Mouse (Mus musculus): Measurements from ENCODE around the gene Mmp2. TPM values are rescaled to one million over a fixed set of nuclear protein-coding genes. Genes with fewer than 3 reads are reported as not detected.

The Mmp2 gene
- total and polyA plus RNA-seq, 3 experiments, result not detected

DNA sequence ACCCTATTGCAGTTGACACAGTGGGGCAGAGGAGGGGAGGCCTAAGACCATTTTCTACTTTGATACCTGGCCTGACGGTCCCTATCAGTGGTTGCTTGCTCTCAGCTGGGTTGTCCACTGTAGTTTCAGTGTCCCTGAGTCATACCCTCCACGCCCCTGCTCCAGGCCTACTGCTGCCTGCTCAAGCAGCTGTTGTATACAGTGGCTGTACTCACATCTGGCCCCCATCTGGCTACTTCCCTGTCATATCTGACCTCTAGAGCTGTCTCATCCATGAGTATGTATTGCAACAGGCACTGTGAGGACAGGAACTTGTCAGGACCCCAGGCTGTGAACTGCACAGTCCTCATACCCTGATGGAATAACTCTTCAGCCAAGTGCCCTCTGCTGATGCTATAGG lies 14.3 kb upstream of the Mmp2 start:
- in situ Hi-C loops (cut with MboI; ENCODE audit: low pct_ligation_motif_present, low pct_unique_long_range_greater_than_20kb, low sequenced_read_pairs) (no loop called here), dilution Hi-C loops (cut with MboI; ENCODE audit: extremely low pct_ligation_motif_present, extremely low pct_unique_long_range_greater_than_20kb, low sequenced_read_pairs) (no loop called here)
- TF ChIP-seq MAX (IDR thresholded peaks at IDR 0.05; ENCODE audit: low read length) (no peak), HCFC1 (IDR thresholded peaks at IDR 0.05; ENCODE audit: low read depth, low read length) (no peak), ETS1 (conservative IDR thresholded peaks at IDR 0.05; ENCODE audit: low read depth, low read length) (no peak), MAFK (IDR thresholded peaks at IDR 0.05; ENCODE audit: insufficient replicate concordance, low read length) (no peak), POLR2A (IDR thresholded peaks at IDR 0.05; ENCODE audit: low read depth, low read length) (no peak), JUN (IDR thresholded peaks at IDR 0.05; ENCODE audit: insufficient read depth, low read depth, low read length) (no peak)
- H3K4me2 ChIP-seq (ENCODE audit: insufficient read depth, low read depth, poor library complexity, severe bottlenecking), result no peak overlapping the region
- H3K4me3 ChIP-seq (replicated peaks in 1 of 3; ENCODE audit: low read depth in 2 of 3, low read length in 2 of 3, poor library complexity in 1 of 3), result no peak overlapping the region
- H3K27ac ChIP-seq (ENCODE audit: insufficient read depth, low read depth), result no peak overlapping the region
- H3K36me3 ChIP-seq (replicated peaks in 1 of 2; ENCODE audit: control insufficient read depth in 1 of 2, insufficient read depth in 1 of 2, low read length in 1 of 2), result no peaks in the 10 kb centered on the region
- no peaks in the 10 kb centered on the region for H3K79me2 ChIP-seq (replicated peaks; ENCODE audit: control insufficient read depth, extremely low read depth, insufficient read depth, poor library complexity, severe bottlenecking)
- H3K9me3 ChIP-seq (replicated peaks; ENCODE audit: low read length), result peaks cover 86% of the 10 kb centered on the region
- DNase-seq (ENCODE audit: extremely low read depth), result no peak
- H3K9ac ChIP-seq (ENCODE audit: insufficient read depth, low read depth), result no peak overlapping the region
- H3K27me3 ChIP-seq (replicated peaks), result no peaks in the 10 kb centered on the region
- no peaks in the 10 kb centered on the region for H3K4me1 ChIP-seq (ENCODE audit: control insufficient read depth in 1 of 2, insufficient read depth in 2 of 2)

DNA sequence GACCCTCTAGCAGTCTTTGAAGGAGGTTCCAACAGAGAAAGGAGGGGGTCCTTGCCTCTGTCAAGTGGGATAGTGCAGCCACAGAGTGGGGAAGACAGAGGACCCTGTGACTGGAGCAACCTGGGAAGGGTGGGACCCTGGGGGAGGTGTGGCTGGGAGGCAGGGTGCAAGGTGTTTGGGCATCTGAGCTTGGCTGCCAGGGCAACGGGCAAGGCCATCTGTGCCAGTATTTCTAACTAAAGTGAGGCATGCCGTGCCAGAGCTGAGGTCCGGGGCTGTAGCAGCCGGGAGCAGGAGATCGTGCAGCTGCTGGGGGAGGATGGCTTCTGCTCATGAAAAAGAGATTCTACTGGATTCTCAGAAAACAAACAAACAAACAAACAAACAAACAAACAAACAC lies 11.4 kb upstream of the Mmp2 start:
- dilution Hi-C loops (cut with MboI; ENCODE audit: extremely low pct_ligation_motif_present, extremely low pct_unique_long_range_greater_than_20kb, low sequenced_read_pairs) (no loop called here), in situ Hi-C loops (cut with MboI; ENCODE audit: low pct_ligation_motif_present, low pct_unique_long_range_greater_than_20kb, low sequenced_read_pairs) (no loop called here)

DNA sequence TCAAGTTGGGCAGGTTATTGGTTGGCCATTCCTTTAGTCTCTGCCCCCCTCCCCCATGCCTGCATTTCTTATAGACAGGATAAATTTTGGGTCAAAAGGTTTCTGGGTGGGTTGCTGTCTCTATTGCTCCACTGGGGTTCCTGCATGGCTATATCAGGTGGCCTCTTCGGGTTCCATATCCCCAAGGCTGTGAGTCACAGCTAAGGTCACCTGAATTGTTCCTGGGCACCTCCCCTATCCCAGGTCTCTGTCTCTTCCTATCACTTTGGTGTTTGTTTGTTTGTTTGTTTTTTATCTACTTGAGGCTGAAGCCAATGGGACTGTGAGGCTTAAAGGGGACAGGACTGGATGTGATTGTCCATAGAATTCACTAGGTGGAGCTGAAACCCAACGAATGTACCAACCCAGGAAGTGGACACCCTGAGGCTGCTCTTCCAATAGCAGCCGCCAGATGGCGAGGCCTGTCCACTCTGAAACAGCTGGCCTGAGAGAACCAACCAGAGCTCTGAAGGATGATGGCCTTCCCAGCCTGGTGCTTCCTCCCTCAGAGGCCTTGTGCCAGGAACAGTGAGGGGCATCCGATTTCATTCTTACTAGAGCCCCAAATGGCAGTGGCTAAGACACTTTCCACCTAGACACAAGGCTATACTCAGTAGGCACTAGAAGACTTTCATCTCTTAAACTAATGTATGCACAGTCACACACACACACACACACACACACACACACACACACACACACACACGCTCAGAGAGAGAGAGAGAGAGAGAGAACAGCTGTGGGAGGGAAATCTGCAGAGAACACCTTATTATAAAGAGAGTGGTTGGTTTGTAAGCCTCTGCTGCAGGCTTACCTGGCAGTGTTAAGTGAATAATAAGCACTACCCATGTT lies 8.9 kb upstream of the Mmp2 start:
- no peak overlapping the region for H3K4me2 ChIP-seq (ENCODE audit: insufficient read depth, low read depth, poor library complexity, severe bottlenecking)
- no peak overlapping the region for H3K9ac ChIP-seq (ENCODE audit: insufficient read depth, low read depth)
- H3K4me3 ChIP-seq (replicated peaks in 1 of 3; ENCODE audit: low read depth in 2 of 3, low read length in 2 of 3, poor library complexity in 1 of 3), result no peak overlapping the region
- TF ChIP-seq CTCF (conservative IDR thresholded peaks at IDR 0.05 in 1 of 2, IDR thresholded peaks at IDR 0.05 in 1 of 2; ENCODE audit: low read depth in 2 of 2, low read length in 2 of 2) (0 out of 4 replicates have a peak, but pooled peaks of 1 of the 2 experiments have one; percentile 27), RAD21 (IDR thresholded peaks at IDR 0.05; ENCODE audit: low read depth, low read length) (no peak; the same call in 1 of the 2 replicates)
- H3K9me3 ChIP-seq (replicated peaks; ENCODE audit: low read length), result peaks cover 88% of the 10 kb centered on the region
- dilution Hi-C loops (cut with MboI; ENCODE audit: extremely low pct_ligation_motif_present, extremely low pct_unique_long_range_greater_than_20kb, low sequenced_read_pairs), result no loop called here
- in situ Hi-C loops (cut with MboI; ENCODE audit: low pct_ligation_motif_present, low pct_unique_long_range_greater_than_20kb, low sequenced_read_pairs), result no loop called here
- H3K27ac ChIP-seq (ENCODE audit: insufficient read depth, low read depth), result no peak overlapping the region
- H3K36me3 ChIP-seq (replicated peaks in 1 of 2; ENCODE audit: control insufficient read depth in 1 of 2, insufficient read depth in 1 of 2, low read length in 1 of 2), result no peaks in the 10 kb centered on the region
- no peaks in the 10 kb centered on the region for H3K79me2 ChIP-seq (replicated peaks; ENCODE audit: control insufficient read depth, extremely low read depth, insufficient read depth, poor library complexity, severe bottlenecking)
- DNase-seq (ENCODE audit: extremely low read depth), result no peak
- H3K27me3 ChIP-seq (replicated peaks), result no peaks in the 10 kb centered on the region
- no peaks in the 10 kb centered on the region for H3K4me1 ChIP-seq (ENCODE audit: control insufficient read depth in 1 of 2, insufficient read depth in 2 of 2)

More for the DNA sequence above, 11.4 kb upstream of the Mmp2 start:
- Histone ChIP-seq H3K36me3 (replicated peaks in 1 of 2; ENCODE audit: control insufficient read depth in 1 of 2, insufficient read depth in 1 of 2, low read length in 1 of 2) (no peaks in the 10 kb centered on the region), H3K9ac (ENCODE audit: insufficient read depth, low read depth) (no peak overlapping the region), H3K4me3 (replicated peaks in 1 of 3; ENCODE audit: low read depth in 2 of 3, low read length in 2 of 3, poor library complexity in 1 of 3) (no peak overlapping the region), H3K4me2 (ENCODE audit: insufficient read depth, low read depth, poor library complexity, severe bottlenecking) (no peak overlapping the region), H3K79me2 (replicated peaks; ENCODE audit: control insufficient read depth, extremely low read depth, insufficient read depth, poor library complexity, severe bottlenecking) (no peaks in the 10 kb centered on the region), H3K27me3 (replicated peaks) (no peaks in the 10 kb centered on the region), H3K4me1 (ENCODE audit: control insufficient read depth in 1 of 2, insufficient read depth in 2 of 2) (no peaks in the 10 kb centered on the region), H3K9me3 (replicated peaks; ENCODE audit: low read length) (peaks cover 92% of the 10 kb centered on the region), H3K27ac (ENCODE audit: insufficient read depth, low read depth) (no peak overlapping the region)
- TF ChIP-seq MEF2A (IDR thresholded peaks at IDR 0.05; ENCODE audit: borderline replicate concordance, low read depth, low read length), result no peak
- TF ChIP-seq GABPA (IDR thresholded peaks at IDR 0.05; ENCODE audit: insufficient replicate concordance, low read depth, low read length), result no peak
- no peak for TF ChIP-seq USF1 (IDR thresholded peaks at IDR 0.05; ENCODE audit: low read depth, low read length)
- TF ChIP-seq E2F4 (IDR thresholded peaks at IDR 0.05; ENCODE audit: insufficient replicate concordance, low read depth, low read length), result no peak
- no peak for TF ChIP-seq MXI1 (IDR thresholded peaks at IDR 0.05; ENCODE audit: low read depth, low read length)
- DNase-seq (ENCODE audit: extremely low read depth), result no peak

All from CH12.LX (cell line).